Mouse (Mus musculus) liver, embryonic 14.5 days (tissue): Measurements from ENCODE around the gene Abca2. TPM values are rescaled to one million over a fixed set of nuclear protein-coding genes. Genes with fewer than 3 reads are reported as not detected.

Experiments
- ATAC-seq: fragments of 200-750 bp; cut with Nextera tagmentation; 2 replicates; pipeline ENCODE4 v1.8.0; 2017; ENCODE audit warnings: moderate number of reproducible peaks, mild to moderate bottlenecking, moderate library complexity; ENCODE audit not compliant: insufficient read depth
- DNase-seq, 3 experiments: peaks; one replicate each; pipeline ENCODE4 v3.0.0-alpha.2; 2012 to 2013; ENCODE audit warnings: low read depth in 3 of 3, low spot score in 3 of 3
- H3K27ac ChIP-seq: fragments of 300-500 bp; sonication (generic); 2 replicates; pipeline ENCODE4 v1.5.1; 2014; ENCODE audit warnings: moderate library complexity, mild to moderate bottlenecking, control low read depth, inconsistent platforms
- H3K27me3 ChIP-seq: fragments of 300-500 bp; sonication (generic); 2 replicates; pipeline ENCODE4 v1.6.1; 2014; ENCODE audit warnings: mild to moderate bottlenecking, low read length, moderate library complexity; ENCODE audit not compliant: control insufficient read depth, insufficient read depth
- H3K36me3 ChIP-seq: fragments of 300-500 bp; sonication (generic); replicated peaks from 2 replicates; pipeline ENCODE4 v1.6.1; 2014; ENCODE audit warnings: low read depth; ENCODE audit not compliant: control insufficient read depth, insufficient read depth
- H3K4me1 ChIP-seq, 2 experiments: fragments of 200-500 bp in 1 of 2; fragments of 300-500 bp in 1 of 2; sonication (generic) in 1 of 2; replicated peaks; 2 replicates each; pipeline ENCODE4 v1.6.1; 2012 to 2014; ENCODE audit warnings: antibody characterized with exemption in 1 of 2, inconsistent platforms in 1 of 2, low read length in 1 of 2; ENCODE audit not compliant: control insufficient read depth in 2 of 2, insufficient read depth in 2 of 2
- H3K4me2 ChIP-seq: fragments of 300-500 bp; sonication (generic); 2 replicates; pipeline ENCODE4 v1.6.1; 2014; ENCODE audit warnings: low read depth, mild to moderate bottlenecking, control low read depth, moderate library complexity
- H3K4me3 ChIP-seq, 2 experiments: fragments of 200-500 bp in 1 of 2; fragments of 300-500 bp in 1 of 2; sonication (generic) in 1 of 2; 2 replicates each; pipeline ENCODE4 v1.5.1; 2012 to 2014; ENCODE audit warnings: low read depth in 2 of 2, low read length in 2 of 2, mild to moderate bottlenecking in 2 of 2, control low read depth in 1 of 2, inconsistent platforms in 1 of 2, moderate library complexity in 1 of 2; ENCODE audit not compliant: insufficient read depth in 1 of 2
- H3K9ac ChIP-seq: fragments of 300-500 bp; sonication (generic); replicated peaks from 2 replicates; pipeline ENCODE4 v1.6.1; 2014; ENCODE audit warnings: mild to moderate bottlenecking, control low read depth, moderate library complexity
- H3K9me3 ChIP-seq: fragments of 300-500 bp; sonication (generic); 2 replicates; pipeline ENCODE4 v1.6.1; 2016; ENCODE audit warnings: low read length, mixed read lengths; ENCODE audit not compliant: control insufficient read depth
- CTCF ChIP-seq: IDR thresholded peaks from 2 replicates; pipeline ENCODE4 v1.5.1; 2016; ENCODE audit warnings: antibody characterized with exemption, low read depth, control low read depth
- EP300 ChIP-seq: IDR thresholded peaks from 2 replicates; pipeline ENCODE4 v1.6.1; 2016; ENCODE audit warnings: antibody characterized with exemption, low read depth
- WGBS: fragments of 180-500 bp; shearing (Covaris S2); extraction: QIAGEN DNeasy Blood & Tissue Kit; methylation state at CpG from one replicate; pipeline ENCODE4 v1.1.7; 2014; ENCODE audit not compliant: insufficient replicate concordance; 5-methylcytosine and 5-hydroxymethylcytosine counted together
- microRNA-seq: library from miRNA; unstranded; fragments of <30 nt; microRNA quantifications from one replicate; pipeline ENCODE4, GENCODE M21; 2016
- polyA plus RNA-seq, 2 experiments: library from polyadenylated mRNA; depleted of rRNA in 1 of 2; stranded (reverse) in 1 of 2; unstranded in 1 of 2; fragments of >200 nt; fragmentation: Nextera tagmentation in 1 of 2; extraction: Ambion mirVana in 1 of 2; gene quantifications; 2 replicates each; pipeline versions ENCODE4 v1.2.1 to v1.2.3; 2012 to 2014

The Abca2 gene
- polyA plus RNA-seq, 2 experiments, result 0.91 to 2.5 TPM

DNA sequence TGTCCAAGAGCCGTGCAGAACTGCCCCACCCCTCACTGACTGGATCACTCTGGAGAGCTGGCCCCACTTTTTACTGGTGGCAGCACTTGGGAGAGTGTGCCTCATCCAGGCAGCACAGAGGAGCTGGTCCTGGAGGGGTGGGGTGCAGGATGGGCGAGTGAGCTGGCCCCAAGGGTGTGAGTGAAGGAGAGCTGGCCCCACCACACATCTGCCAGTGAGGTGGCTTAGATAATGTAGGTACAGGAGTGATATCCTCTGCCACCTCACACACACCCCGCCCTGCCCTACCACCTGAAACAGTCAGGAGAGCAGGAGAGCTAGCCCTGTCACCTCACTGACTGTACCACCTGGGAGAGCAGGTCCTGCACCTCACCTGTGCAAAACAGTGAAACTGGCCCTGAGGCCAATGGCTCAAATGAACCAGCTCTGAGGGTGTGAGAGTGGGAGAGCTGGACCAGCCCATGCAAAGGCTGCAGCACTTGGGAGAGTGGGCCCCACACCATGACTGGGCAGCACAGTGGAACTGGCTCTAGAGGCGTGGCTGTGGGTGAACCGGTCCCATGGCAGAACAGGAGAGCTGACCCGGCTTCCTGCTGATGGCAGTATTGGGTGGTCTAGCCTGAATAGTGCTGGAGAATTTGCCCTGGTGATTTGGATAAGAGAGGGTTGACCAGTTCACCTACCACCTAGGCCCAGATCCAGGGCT is 59.6 kb downstream of the Abca2 start:
- no peak overlapping the region for H3K4me3 ChIP-seq
- peaks cover 0 to 20% of the 10 kb centered on the region in 2 experiments; a peak in 2 of 4 replicates for H3K4me1 ChIP-seq
- WGBS, result 56% methylated on average over 6 of the region's 6 CpGs
- H3K27ac ChIP-seq, result no peak overlapping the region
- H3K9me3 ChIP-seq, result no peaks in the 10 kb centered on the region
- TF ChIP-seq CTCF, result no peak
- TF ChIP-seq EP300, result no peak
- H3K27me3 ChIP-seq, result no peaks in the 10 kb centered on the region
- H3K9ac ChIP-seq, result no peak overlapping the region
- H3K4me2 ChIP-seq, result peak overlapping the region; percentile 2
- DNase-seq (no peak), ATAC-seq (peak; percentile 77)
- no peaks in the 10 kb centered on the region for H3K36me3 ChIP-seq

DNA sequence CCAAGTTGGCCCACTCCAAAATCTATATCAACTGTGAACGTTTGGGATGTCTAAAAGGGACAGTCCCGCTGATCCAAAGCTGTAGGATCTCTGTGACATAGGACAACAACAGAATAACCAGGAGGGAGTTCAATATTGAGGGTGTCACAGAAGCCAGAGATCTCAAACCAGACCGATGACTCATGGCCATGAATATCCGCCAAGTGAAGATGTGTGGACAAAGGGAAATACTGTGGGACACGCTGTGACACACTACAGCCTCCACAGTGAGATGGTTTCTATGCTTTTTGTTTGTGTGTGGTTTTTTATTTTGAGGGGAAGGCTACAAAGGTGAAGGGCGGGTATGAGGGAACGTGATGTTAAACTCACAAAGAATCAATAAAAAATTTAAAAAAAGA is 60.2 kb downstream of the Abca2 start:
- no peak overlapping the region; the same call in 1 of the 2 replicates for H3K4me2 ChIP-seq
- H3K4me1 ChIP-seq, result peaks cover 0 to 20% of the 10 kb centered on the region in 2 experiments; a peak in 2 of 4 replicates
- H3K9me3 ChIP-seq, result no peaks in the 10 kb centered on the region
- H3K36me3 ChIP-seq, result no peaks in the 10 kb centered on the region
- ATAC-seq (no peak), DNase-seq (no peak)
- no peak overlapping the region for H3K9ac ChIP-seq
- 64% methylated on average over 7 of the region's 7 CpGs for WGBS
- H3K27me3 ChIP-seq, result no peaks in the 10 kb centered on the region
- no peak overlapping the region for H3K4me3 ChIP-seq
- TF ChIP-seq CTCF, result no peak
- no peak for TF ChIP-seq EP300
- no peak overlapping the region for H3K27ac ChIP-seq

DNA sequence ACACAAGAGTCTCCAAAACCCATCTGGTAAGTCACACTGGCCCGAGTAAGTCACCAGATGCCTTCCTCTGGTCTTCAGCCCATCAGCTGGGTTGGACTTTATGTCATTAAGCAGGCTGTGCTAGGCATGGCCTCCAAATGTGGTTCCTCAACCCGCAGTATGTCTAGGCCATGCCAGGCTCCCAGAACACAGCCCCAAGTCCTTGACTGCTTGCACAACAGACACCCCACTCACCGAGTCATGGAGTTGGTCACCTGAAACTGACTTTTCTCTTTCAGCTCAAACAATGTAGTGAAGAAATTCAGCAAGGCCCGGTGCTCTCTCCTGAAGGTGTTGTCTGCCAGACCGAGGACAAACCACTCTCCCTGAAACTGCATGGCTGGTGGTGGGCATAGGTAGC is 64.5 kb downstream of the Abca2 start:
- 51% methylated on average over 5 of the region's 5 CpGs for WGBS
- no peak overlapping the region for H3K4me2 ChIP-seq
- H3K36me3 ChIP-seq, result no peaks in the 10 kb centered on the region
- H3K4me3 ChIP-seq, result no peak overlapping the region
- no peak for TF ChIP-seq EP300
- no peak for TF ChIP-seq CTCF
- no peaks in the 10 kb centered on the region for H3K9me3 ChIP-seq
- H3K9ac ChIP-seq, result no peak overlapping the region
- ATAC-seq (no peak), DNase-seq (no peak)
- H3K27ac ChIP-seq, result no peak overlapping the region
- no peaks in the 10 kb centered on the region for H3K27me3 ChIP-seq
- peaks cover 0 to 4% of the 10 kb centered on the region in 2 experiments; a peak in 1 of 4 replicates for H3K4me1 ChIP-seq

DNA sequence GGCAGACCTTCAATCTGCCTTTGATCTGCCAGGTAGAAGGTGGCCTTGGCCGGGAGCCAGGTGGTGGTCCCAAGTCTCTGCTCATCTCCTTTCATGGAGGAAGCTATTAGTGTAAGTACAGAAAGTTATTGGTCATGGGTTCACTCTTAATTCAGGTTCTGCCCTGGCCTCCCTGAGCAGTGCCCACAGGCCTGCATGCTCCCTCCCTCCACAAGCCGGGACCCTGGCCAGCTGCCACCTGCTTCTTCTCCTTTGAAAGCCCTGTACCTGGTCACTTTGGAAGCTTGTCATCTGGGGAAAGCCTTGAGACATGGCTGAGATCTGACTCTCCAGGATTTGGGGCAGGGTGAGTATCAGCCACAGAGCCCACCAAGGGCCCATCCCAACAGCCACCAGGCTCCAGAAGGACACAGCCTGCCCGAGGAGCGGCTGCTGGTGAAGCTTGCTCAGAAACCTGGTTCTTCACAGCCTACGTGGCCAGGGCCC is 65.0 kb downstream of the Abca2 start, which contains the start of gene Lcn12:
Lcn12 (minus strand) TSS at position 436 of the 486 bp plus-strand sequence.
- Histone ChIP-seq H3K27ac (no peak within 1 kb of the TSS), H3K4me1 (peaks cover 0 to 2% of the 10 kb centered on the region in 2 experiments; a peak in 1 of 4 replicates), H3K9me3 (no peaks in the 10 kb centered on the region), H3K4me2 (no peak within 1 kb of the TSS), H3K36me3 (no peaks in the 10 kb centered on the region), H3K4me3 (no peak within 1 kb of the TSS), H3K9ac (no peak within 1 kb of the TSS), H3K27me3 (no peaks in the 10 kb centered on the region)
- WGBS, result 76% methylated on average over 5 of the region's 5 CpGs
- ATAC-seq (no peak), DNase-seq (no peak)
- TF ChIP-seq EP300 (no peak), CTCF (no peak)

DNA sequence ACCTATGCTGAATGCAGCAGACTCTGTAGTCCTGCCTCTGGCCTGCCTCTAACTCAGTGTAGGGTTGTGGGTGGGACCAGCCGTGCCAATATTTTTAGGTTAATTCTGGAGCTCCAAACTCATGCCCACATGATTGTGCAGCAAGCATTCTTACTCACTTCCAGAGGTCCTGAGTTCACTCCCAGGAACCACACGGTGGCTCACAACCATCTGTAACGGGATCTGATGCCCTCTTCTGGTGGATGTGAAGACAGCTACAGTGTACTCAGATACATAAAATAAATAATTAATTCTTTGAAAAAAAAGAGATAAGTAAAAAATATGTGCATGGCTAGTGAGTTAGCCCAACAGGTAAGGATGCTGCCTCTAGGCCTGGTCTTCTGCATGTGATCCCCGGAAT is 68.0 kb downstream of the Abca2 start:
- TF ChIP-seq EP300 (no peak), CTCF (peak; percentile 61)
- H3K9ac ChIP-seq, result no peak overlapping the region
- no peaks in the 10 kb centered on the region for H3K36me3 ChIP-seq
- no peak overlapping the region for H3K27ac ChIP-seq
- H3K27me3 ChIP-seq, result no peaks in the 10 kb centered on the region
- DNase-seq (no peak), ATAC-seq (no peak)
- no peak overlapping the region for H3K4me2 ChIP-seq
- no peak overlapping the region for H3K4me3 ChIP-seq
- peaks cover 6 to 14% of the 10 kb centered on the region in 2 experiments for H3K4me1 ChIP-seq
- no peaks in the 10 kb centered on the region for H3K9me3 ChIP-seq
- WGBS, result 36% methylated on average over 4 of the region's 4 CpGs

Small RNAs within 50 kb of the gene (microRNA-seq; reads per million reads assigned to microRNA genes)
- gene Mir3087, result not detected

Other genes starting within 250 kb of the Abca2 start
Only the 30 nearest of the 43 such genes appear.
- gene Rnf208, start 186.4 kb upstream of the Abca2 start, polyA plus RNA-seq (2012; rRNA removed), result 0.93 and 1.3 TPM in 2 replicates
- gene Rnf208, start 186.4 kb upstream of the Abca2 start, polyA plus RNA-seq (2014; fragmentation: Nextera tagmentation; extraction: Ambion mirVana), result 0.09 and 0.16 TPM in 2 replicates
- gene Cysrt1, start 186.3 kb upstream of the Abca2 start, polyA plus RNA-seq (2012; rRNA removed), result not detected in 2 replicates
- gene Cysrt1, start 186.3 kb upstream of the Abca2 start, polyA plus RNA-seq (2014; fragmentation: Nextera tagmentation; extraction: Ambion mirVana), result not detected in 2 replicates
- 5.4 and 5.6 TPM in 2 replicates for gene AL732309.1, start 181.8 kb upstream of the Abca2 start, polyA plus RNA-seq (2012; rRNA removed)
- 1.4 and 1.9 TPM in 2 replicates for gene AL732309.1, start 181.8 kb upstream of the Abca2 start, polyA plus RNA-seq (2014; fragmentation: Nextera tagmentation; extraction: Ambion mirVana)
- 8.8 and 12.4 TPM in 2 replicates for gene Tmem203, start 173.3 kb upstream of the Abca2 start, polyA plus RNA-seq (2012; rRNA removed)
- 8.8 and 9.4 TPM in 2 replicates for gene Tmem203, start 173.3 kb upstream of the Abca2 start, polyA plus RNA-seq (2014; fragmentation: Nextera tagmentation; extraction: Ambion mirVana)
- gene Tprn, start 166.1 kb upstream of the Abca2 start, polyA plus RNA-seq (2012; rRNA removed), result 1.6 and 2.6 TPM in 2 replicates
- 2.4 and 3.2 TPM in 2 replicates for gene Tprn, start 166.1 kb upstream of the Abca2 start, polyA plus RNA-seq (2014; fragmentation: Nextera tagmentation; extraction: Ambion mirVana)
- 65.8 and 76.0 TPM in 2 replicates for gene Ssna1, start 156.3 kb upstream of the Abca2 start, polyA plus RNA-seq (2012; rRNA removed)
- 145 and 155 TPM in 2 replicates for gene Ssna1, start 156.3 kb upstream of the Abca2 start, polyA plus RNA-seq (2014; fragmentation: Nextera tagmentation; extraction: Ambion mirVana)
- gene Anapc2, start 156.2 kb upstream of the Abca2 start, polyA plus RNA-seq (2012; rRNA removed), result 20.5 and 23.8 TPM in 2 replicates
- gene Anapc2, start 156.2 kb upstream of the Abca2 start, polyA plus RNA-seq (2014; fragmentation: Nextera tagmentation; extraction: Ambion mirVana), result 30.2 TPM in 2 replicates
- gene Tmem210, start 140.6 kb upstream of the Abca2 start, polyA plus RNA-seq (2012; rRNA removed), result not detected in 2 replicates
- gene Tmem210, start 140.6 kb upstream of the Abca2 start, polyA plus RNA-seq (2014; fragmentation: Nextera tagmentation; extraction: Ambion mirVana), result not detected in 2 replicates
- not detected in 2 replicates for gene Lrrc26, start 138.8 kb upstream of the Abca2 start, polyA plus RNA-seq (2012; rRNA removed)
- not detected in 2 replicates for gene Lrrc26, start 138.8 kb upstream of the Abca2 start, polyA plus RNA-seq (2014; fragmentation: Nextera tagmentation; extraction: Ambion mirVana)
- gene Grin1, start 109.5 kb upstream of the Abca2 start, polyA plus RNA-seq (2012; rRNA removed), result 0.02 and 0.05 TPM in 2 replicates
- gene Grin1, start 109.5 kb upstream of the Abca2 start, polyA plus RNA-seq (2014; fragmentation: Nextera tagmentation; extraction: Ambion mirVana), result 0.06 and 0.14 TPM in 2 replicates
- gene Man1b1, start 96.4 kb upstream of the Abca2 start, polyA plus RNA-seq (2012; rRNA removed), result 5.3 and 6.6 TPM in 2 replicates
- 25.4 and 28.2 TPM in 2 replicates for gene Man1b1, start 96.4 kb upstream of the Abca2 start, polyA plus RNA-seq (2014; fragmentation: Nextera tagmentation; extraction: Ambion mirVana)
- 9.3 and 10.6 TPM in 2 replicates for gene Dpp7, start 72.3 kb upstream of the Abca2 start, polyA plus RNA-seq (2012; rRNA removed)
- 9.4 and 12.8 TPM in 2 replicates for gene Dpp7, start 72.3 kb upstream of the Abca2 start, polyA plus RNA-seq (2014; fragmentation: Nextera tagmentation; extraction: Ambion mirVana)
- 2.9 and 3.8 TPM in 2 replicates for gene Uap1l1, start 63.0 kb upstream of the Abca2 start, polyA plus RNA-seq (2012; rRNA removed)
- gene Uap1l1, start 63.0 kb upstream of the Abca2 start, polyA plus RNA-seq (2014; fragmentation: Nextera tagmentation; extraction: Ambion mirVana), result 9.3 and 14.1 TPM in 2 replicates
- gene Sapcd2, start 56.4 kb upstream of the Abca2 start, polyA plus RNA-seq (2012; rRNA removed), result 20.1 and 21.5 TPM in 2 replicates
- 17.9 and 20.5 TPM in 2 replicates for gene Sapcd2, start 56.4 kb upstream of the Abca2 start, polyA plus RNA-seq (2014; fragmentation: Nextera tagmentation; extraction: Ambion mirVana)
- gene Entpd2, start 32.8 kb upstream of the Abca2 start, polyA plus RNA-seq (2012; rRNA removed), result 0.18 and 0.30 TPM in 2 replicates
- gene Entpd2, start 32.8 kb upstream of the Abca2 start, polyA plus RNA-seq (2014; fragmentation: Nextera tagmentation; extraction: Ambion mirVana), result 0.23 TPM in 1 of 2 replicates, not detected in the other
- 3.4 and 3.9 TPM in 2 replicates for gene Npdc1, start 29.4 kb upstream of the Abca2 start, polyA plus RNA-seq (2012; rRNA removed)
- 2.4 and 2.7 TPM in 2 replicates for gene Npdc1, start 29.4 kb upstream of the Abca2 start, polyA plus RNA-seq (2014; fragmentation: Nextera tagmentation; extraction: Ambion mirVana)
- gene Fut7, start 5.4 kb upstream of the Abca2 start, polyA plus RNA-seq (2012; rRNA removed), result 0.55 and 0.58 TPM in 2 replicates
- gene Fut7, start 5.4 kb upstream of the Abca2 start, polyA plus RNA-seq (2014; fragmentation: Nextera tagmentation; extraction: Ambion mirVana), result 0.34 and 0.90 TPM in 2 replicates
- gene Clic3, start 28.1 kb downstream of the Abca2 start, polyA plus RNA-seq (2012; rRNA removed), result 0.08 and 0.32 TPM in 2 replicates
- gene Clic3, start 28.1 kb downstream of the Abca2 start, polyA plus RNA-seq (2014; fragmentation: Nextera tagmentation; extraction: Ambion mirVana), result 0.18 and 0.27 TPM in 2 replicates
- gene Paxx, start 32.4 kb downstream of the Abca2 start, polyA plus RNA-seq (2012; rRNA removed), result 7.9 and 9.2 TPM in 2 replicates
- gene Paxx, start 32.4 kb downstream of the Abca2 start, polyA plus RNA-seq (2014; fragmentation: Nextera tagmentation; extraction: Ambion mirVana), result 6.3 and 7.3 TPM in 2 replicates
- gene Ptgds, start 41.3 kb downstream of the Abca2 start, polyA plus RNA-seq (2012; rRNA removed), result 0.47 and 0.96 TPM in 2 replicates
- 0.17 TPM in 1 of 2 replicates, not detected in the other for gene Ptgds, start 41.3 kb downstream of the Abca2 start, polyA plus RNA-seq (2014; fragmentation: Nextera tagmentation; extraction: Ambion mirVana)
- not detected in 2 replicates for gene Lcn12, start 65.2 kb downstream of the Abca2 start, polyA plus RNA-seq (2012; rRNA removed)
- gene Lcn12, start 65.2 kb downstream of the Abca2 start, polyA plus RNA-seq (2014; fragmentation: Nextera tagmentation; extraction: Ambion mirVana), result not detected in 2 replicates
- gene Fbxw5, start 72.0 kb downstream of the Abca2 start, polyA plus RNA-seq (2012; rRNA removed), result 6.2 and 8.1 TPM in 2 replicates
- gene Fbxw5, start 72.0 kb downstream of the Abca2 start, polyA plus RNA-seq (2014; fragmentation: Nextera tagmentation; extraction: Ambion mirVana), result 18.3 and 20.4 TPM in 2 replicates
- 26.7 and 31.2 TPM in 2 replicates for gene C8g, start 73.0 kb downstream of the Abca2 start, polyA plus RNA-seq (2012; rRNA removed)
- 53.1 and 57.9 TPM in 2 replicates for gene C8g, start 73.0 kb downstream of the Abca2 start, polyA plus RNA-seq (2014; fragmentation: Nextera tagmentation; extraction: Ambion mirVana)
- 5.2 and 5.9 TPM in 2 replicates for gene Traf2, start 118.2 kb downstream of the Abca2 start, polyA plus RNA-seq (2012; rRNA removed)
- gene Traf2, start 118.2 kb downstream of the Abca2 start, polyA plus RNA-seq (2014; fragmentation: Nextera tagmentation; extraction: Ambion mirVana), result 12.3 and 14.4 TPM in 2 replicates
- 86.5 and 104 TPM in 2 replicates for gene Edf1, start 129.1 kb downstream of the Abca2 start, polyA plus RNA-seq (2012; rRNA removed)
- gene Edf1, start 129.1 kb downstream of the Abca2 start, polyA plus RNA-seq (2014; fragmentation: Nextera tagmentation; extraction: Ambion mirVana), result 192 and 203 TPM in 2 replicates
- gene Mamdc4, start 146.1 kb downstream of the Abca2 start, polyA plus RNA-seq (2012; rRNA removed), result 1.6 and 9.7 TPM in 2 replicates
- gene Mamdc4, start 146.1 kb downstream of the Abca2 start, polyA plus RNA-seq (2014; fragmentation: Nextera tagmentation; extraction: Ambion mirVana), result 0.18 and 0.25 TPM in 2 replicates
- gene Phpt1, start 146.5 kb downstream of the Abca2 start, polyA plus RNA-seq (2012; rRNA removed), result 29.5 and 31.4 TPM in 2 replicates
- 44.9 and 46.5 TPM in 2 replicates for gene Phpt1, start 146.5 kb downstream of the Abca2 start, polyA plus RNA-seq (2014; fragmentation: Nextera tagmentation; extraction: Ambion mirVana)
- 0.07 and 0.11 TPM in 2 replicates for gene Ajm1, start 153.1 kb downstream of the Abca2 start, polyA plus RNA-seq (2012; rRNA removed)
- not detected in 2 replicates for gene Ajm1, start 153.1 kb downstream of the Abca2 start, polyA plus RNA-seq (2014; fragmentation: Nextera tagmentation; extraction: Ambion mirVana)
- gene Rabl6, start 179.8 kb downstream of the Abca2 start, polyA plus RNA-seq (2012; rRNA removed), result 19.0 and 21.5 TPM in 2 replicates
- gene Rabl6, start 179.8 kb downstream of the Abca2 start, polyA plus RNA-seq (2014; fragmentation: Nextera tagmentation; extraction: Ambion mirVana), result 18.6 and 19.7 TPM in 2 replicates
- not detected in 2 replicates for gene Ccdc183, start 189.0 kb downstream of the Abca2 start, polyA plus RNA-seq (2012; rRNA removed)
- 0.08 TPM in 1 of 2 replicates, not detected in the other for gene Ccdc183, start 189.0 kb downstream of the Abca2 start, polyA plus RNA-seq (2014; fragmentation: Nextera tagmentation; extraction: Ambion mirVana)